Mouse (Mus musculus) hindbrain, embryonic 13.5 days (tissue): ENCODE measurements around the gene Sppl2a. TPM values are rescaled to one million over a fixed set of nuclear protein-coding genes. Genes with fewer than 3 reads are reported as not detected.
"Not testable (repeated sequence)": the region's sequence is repeated elsewhere in the genome, so short reads cannot be mapped to it uniquely, and the experiment has no call there.

Experiments used
- ATAC-seq: fragments of 200-750 bp; cut with Nextera tagmentation; 2 replicates; pipeline ENCODE4 v1.8.0; 2017; ENCODE audit warnings: moderate TSS enrichment; ENCODE audit not compliant: low FRiP score
- H3K27ac ChIP-seq: fragments of 300-500 bp; sonication (generic); 2 replicates; pipeline ENCODE4 v1.5.1; 2015; ENCODE audit warnings: inconsistent platforms, mild to moderate bottlenecking, moderate library complexity
- H3K27me3 ChIP-seq: fragments of 300-500 bp; sonication (generic); 2 replicates; pipeline ENCODE4 v1.6.1; 2015; ENCODE audit warnings: mild to moderate bottlenecking, inconsistent platforms
- H3K36me3 ChIP-seq: fragments of 300-500 bp; sonication (generic); 2 replicates; pipeline ENCODE4 v1.6.1; 2015; ENCODE audit warnings: mild to moderate bottlenecking, inconsistent platforms
- H3K4me1 ChIP-seq: fragments of 300-500 bp; sonication (generic); replicated peaks from 2 replicates; pipeline ENCODE4 v1.6.1; 2015; ENCODE audit warnings: inconsistent platforms
- H3K4me2 ChIP-seq: fragments of 300-500 bp; sonication (generic); 2 replicates; pipeline ENCODE4 v1.6.1; 2015; ENCODE audit warnings: inconsistent platforms, mild to moderate bottlenecking, moderate library complexity
- H3K4me3 ChIP-seq: fragments of 300-500 bp; sonication (generic); 2 replicates; pipeline ENCODE4 v1.5.1; 2015; ENCODE audit warnings: mild to moderate bottlenecking, inconsistent platforms
- H3K9ac ChIP-seq: fragments of 300-500 bp; sonication (generic); 2 replicates; pipeline ENCODE4 v1.6.1; 2015; ENCODE audit warnings: mild to moderate bottlenecking, inconsistent platforms
- H3K9me3 ChIP-seq: fragments of 300-500 bp; sonication (generic); 2 replicates; pipeline ENCODE4 v1.6.1; 2016; ENCODE audit warnings: inconsistent platforms
- WGBS: fragments of 180-500 bp; shearing (Covaris S2); methylation state at CpG from one replicate; pipeline ENCODE4 v1.1.7; 2015; 5-methylcytosine and 5-hydroxymethylcytosine counted together
- polyA plus RNA-seq: library from polyadenylated mRNA; unstranded; fragments of >200 nt; fragmentation: Nextera tagmentation; extraction: Ambion mirVana; gene quantifications from 2 replicates; pipeline ENCODE4 v1.2.1, GENCODE M21; 2015

The Sppl2a gene
- polyA plus RNA-seq, 1 experiment from 2014 or later = 34.5 TPM

- ATAC-seq = no peak
- no peak overlapping the region for H3K27ac ChIP-seq
- no peaks in the 10 kb centered on the region for H3K27me3 ChIP-seq
- 73% methylated on average over 3 of the region's 3 CpGs for WGBS
- H3K9ac ChIP-seq = no peak overlapping the region
- no peaks in the 10 kb centered on the region for H3K9me3 ChIP-seq
- no peaks in the 10 kb centered on the region for H3K36me3 ChIP-seq
- H3K4me3 ChIP-seq = no peak overlapping the region
- H3K4me1 ChIP-seq = no peaks in the 10 kb centered on the region
- H3K4me2 ChIP-seq = no peak overlapping the region
Observed at GRCm38 (mm10) chr2:126887141-126887540, 45.9 kb downstream of the Sppl2a start.

GRCm38 (mm10) chr2:126885871-126886270 lies 47.2 kb downstream of the Sppl2a start:
- Histone ChIP-seq H3K4me1 (no peaks in the 10 kb centered on the region), H3K9ac (no peak overlapping the region), H3K4me2 (no peak overlapping the region), H3K9me3 (no peaks in the 10 kb centered on the region), H3K27ac (no peak overlapping the region), H3K27me3 (no peaks in the 10 kb centered on the region), H3K4me3 (no peak overlapping the region), H3K36me3 (no peaks in the 10 kb centered on the region)
- 84% methylated on average over 2 of the region's 2 CpGs for WGBS
- no peak for ATAC-seq

- H3K4me2 ChIP-seq, H3K27ac ChIP-seq, H3K4me1 ChIP-seq, H3K9me3 ChIP-seq, H3K4me3 ChIP-seq, H3K9ac ChIP-seq, ATAC-seq, H3K27me3 ChIP-seq, H3K36me3 ChIP-seq: not testable (repeated sequence)
- 65% methylated on average over 2 of the region's 2 CpGs for WGBS
Observed at GRCm38 (mm10) chr2:126882711-126883110, 50.3 kb downstream of the Sppl2a start.

GRCm38 (mm10) chr2:126877991-126878390 lies 55.0 kb downstream of the Sppl2a start:
- Histone ChIP-seq H3K9me3 (no peaks in the 10 kb centered on the region), H3K27ac (no peak overlapping the region), H3K4me1 (peaks cover 18% of the 10 kb centered on the region), H3K4me3 (no peak overlapping the region), H3K4me2 (no peak overlapping the region), H3K27me3 (no peaks in the 10 kb centered on the region), H3K36me3 (no peaks in the 10 kb centered on the region), H3K9ac (no peak overlapping the region)
- ATAC-seq = no peak
- WGBS = 97% methylated on average over 1 of the region's 1 CpGs

GRCm38 (mm10) chr2:126875871-126876796 lies 56.9 kb downstream of the Sppl2a start, which contains the start of gene Trpm7:
Gene Trpm7, minus strand, starts transcription at chr2:126876230.
- H3K27me3 ChIP-seq = no peaks in the 10 kb centered on the region
- peak within 1 kb of the TSS; percentile 92 for H3K9ac ChIP-seq
- peak within 1 kb of the TSS; percentile 88 for H3K4me3 ChIP-seq
- peak within 1 kb of the TSS; percentile 76 for H3K4me2 ChIP-seq
- H3K4me1 ChIP-seq = peaks cover 24% of the 10 kb centered on the region
- WGBS = under 1% methylated on average over 80 of the region's 81 CpGs
- no peaks in the 10 kb centered on the region for H3K36me3 ChIP-seq
- H3K9me3 ChIP-seq = no peaks in the 10 kb centered on the region
- peak; percentile 99 for ATAC-seq
- peak within 1 kb of the TSS; percentile 98 for H3K27ac ChIP-seq

GRCm38 (mm10) chr2:126875516-126875835 lies 57.6 kb downstream of the Sppl2a start:
- H3K4me1 ChIP-seq = peaks cover 24% of the 10 kb centered on the region
- no peaks in the 10 kb centered on the region for H3K9me3 ChIP-seq
- H3K27ac ChIP-seq = peak overlapping the region; percentile 98
- ATAC-seq = peak; percentile 77
- peak overlapping the region; percentile 76 for H3K4me2 ChIP-seq
- peak overlapping the region; percentile 92 for H3K9ac ChIP-seq
- under 1% methylated on average over 18 of the region's 18 CpGs for WGBS
- H3K36me3 ChIP-seq = no peaks in the 10 kb centered on the region
- H3K4me3 ChIP-seq = peak overlapping the region; percentile 88
- no peaks in the 10 kb centered on the region for H3K27me3 ChIP-seq

- peak overlapping the region; percentile 88 for H3K4me3 ChIP-seq
- H3K27ac ChIP-seq = peak overlapping the region; percentile 98
- H3K9me3 ChIP-seq = no peaks in the 10 kb centered on the region
- H3K27me3 ChIP-seq = no peaks in the 10 kb centered on the region
- 30% methylated on average over 13 of the region's 13 CpGs for WGBS
- ATAC-seq = no peak
- H3K4me2 ChIP-seq = peak overlapping the region; percentile 76
- peaks cover 24% of the 10 kb centered on the region for H3K4me1 ChIP-seq
- peak overlapping the region; percentile 92 for H3K9ac ChIP-seq
- no peaks in the 10 kb centered on the region for H3K36me3 ChIP-seq
Observed at GRCm38 (mm10) chr2:126874809-126875515, 58.1 kb downstream of the Sppl2a start.

GRCm38 (mm10) chr2:126866301-126866700 lies 66.7 kb downstream of the Sppl2a start:
- WGBS = 96% methylated on average over 1 of the region's 1 CpGs
- ATAC-seq = no peak

GRCm38 (mm10) chr2:126865501-126866199 lies 67.4 kb downstream of the Sppl2a start:
- Histone ChIP-seq H3K4me3 (no peak overlapping the region), H3K27ac (no peak overlapping the region), H3K9ac (no peak overlapping the region), H3K36me3 (no peaks in the 10 kb centered on the region), H3K9me3 (no peaks in the 10 kb centered on the region), H3K4me2 (no peak overlapping the region), H3K27me3 (no peaks in the 10 kb centered on the region), H3K4me1 (no peaks in the 10 kb centered on the region)
- ATAC-seq = no peak
- WGBS = 90% methylated on average over 10 of the region's 10 CpGs

More at GRCm38 (mm10) chr2:126866301-126866700, 66.7 kb downstream of the Sppl2a start:
- no peaks in the 10 kb centered on the region for H3K27me3 ChIP-seq
- H3K36me3 ChIP-seq = no peaks in the 10 kb centered on the region
- no peak overlapping the region for H3K9ac ChIP-seq
- H3K9me3 ChIP-seq = no peaks in the 10 kb centered on the region
- H3K27ac ChIP-seq = no peak overlapping the region
- no peaks in the 10 kb centered on the region for H3K4me1 ChIP-seq
- no peak overlapping the region for H3K4me2 ChIP-seq
- no peak overlapping the region for H3K4me3 ChIP-seq

- WGBS = 95% methylated on average over 3 of the region's 3 CpGs
- H3K4me2 ChIP-seq = no peak overlapping the region
Observed at GRCm38 (mm10) chr2:126865026-126865425, 68.0 kb downstream of the Sppl2a start.

GRCm38 (mm10) chr2:126844751-126845150 lies 88.3 kb downstream of the Sppl2a start:
- H3K4me1 ChIP-seq = no peaks in the 10 kb centered on the region
- H3K9ac ChIP-seq = no peak overlapping the region
- no peaks in the 10 kb centered on the region for H3K9me3 ChIP-seq
- H3K4me3 ChIP-seq = no peak overlapping the region
- no peak overlapping the region for H3K4me2 ChIP-seq
- 92% methylated on average over 4 of the region's 4 CpGs for WGBS
- H3K27me3 ChIP-seq = no peaks in the 10 kb centered on the region
- peaks cover 40% of the 10 kb centered on the region for H3K36me3 ChIP-seq
- no peak overlapping the region for H3K27ac ChIP-seq
- ATAC-seq = no peak

More at GRCm38 (mm10) chr2:126865026-126865425, 68.0 kb downstream of the Sppl2a start:
- Histone ChIP-seq H3K27ac (no peak overlapping the region), H3K36me3 (no peaks in the 10 kb centered on the region), H3K4me3 (no peak overlapping the region), H3K4me1 (no peaks in the 10 kb centered on the region), H3K27me3 (no peaks in the 10 kb centered on the region), H3K9me3 (no peaks in the 10 kb centered on the region), H3K9ac (no peak overlapping the region)
- no peak for ATAC-seq
